ENCODE assay signal across 28 mouse cellular contexts in genomic region chr4:139661897-139662296, GRCm38 (mm10). TPM values are rescaled to one million over a fixed set of nuclear protein-coding genes. Genes with fewer than 3 reads are reported as not detected.
"Had no signal": no experiment of that assay in that cellular context is flagged by ENCODE, and none has a peak within 500 bp of the region (broad histone marks: within the 10 kb centered on the region; RNA-seq: fewer than 3 reads in every experiment).

No protein-coding gene starts in this region.

- H3K4me2 ChIP-seq: lung, embryonic 15.5 days; midbrain, embryonic 11.5 days; midbrain, embryonic 13.5 days; neural tube, embryonic 13.5 days; neural tube, embryonic 15.5 days had no signal

- H3K27me3 ChIP-seq: lung, embryonic 15.5 days; midbrain, embryonic 13.5 days; neural tube, embryonic 13.5 days; neural tube, embryonic 15.5 days had no signal

- H3K4me1 ChIP-seq: lung, embryonic 15.5 days; megakaryocyte, embryonic 14.5 days; midbrain, embryonic 13.5 days; neural tube, embryonic 13.5 days; neural tube, embryonic 15.5 days had no signal

- H3K9me3 ChIP-seq: lung, embryonic 15.5 days; neural tube, embryonic 15.5 days had no signal

- H3K9ac ChIP-seq: liver, postnatal 0 days; lung, embryonic 15.5 days; midbrain, embryonic 13.5 days; neural tube, embryonic 13.5 days; neural tube, embryonic 15.5 days had no signal

- H3K27ac ChIP-seq: lung, embryonic 15.5 days; macrophage; midbrain, embryonic 13.5 days; neural tube, embryonic 13.5 days; neural tube, embryonic 15.5 days had no signal

- H3K4me3 ChIP-seq: lung, embryonic 15.5 days; megakaryocyte, embryonic 14.5 days; midbrain, embryonic 13.5 days; myocyte; neural tube, embryonic 13.5 days; neural tube, embryonic 15.5 days had no signal

- H3K36me3 ChIP-seq: lung, embryonic 15.5 days; midbrain, embryonic 13.5 days; neural tube, embryonic 13.5 days; neural tube, embryonic 15.5 days had no signal

- ATAC-seq: liver, postnatal 0 days; lung, postnatal 0 days; midbrain, embryonic 13.5 days; midbrain, embryonic 16.5 days had no signal

- DNase-seq: liver, postnatal 0 days; lung, adult 2 months; lung, postnatal 14 days; lung, postnatal 36 days; retina, postnatal 1 day; right cerebral cortex, adult 18-20 months; right cerebral cortex, postnatal 25 days; right cerebral cortex, postnatal 4 days; spleen, adult 18-20 months; thymus, adult 18-20 months; thymus, postnatal 14 days; thymus, postnatal 36 days had no signal

RNA-seq across cellular contexts. Expression of gene Tas1r2, which starts 8.6 kb away (rescaled TPM):
- total RNA-seq: megakaryocyte progenitor cell, adult 5-6 weeks had no signal
- polyA plus RNA-seq: liver, postnatal 0 days; lung, embryonic 15.5 days; lung, postnatal 0 days; macrophage; midbrain, embryonic 11.5 days; midbrain, embryonic 13.5 days; midbrain, embryonic 16.5 days; neural tube, embryonic 11.5 days; neural tube, embryonic 13.5 days; neural tube, embryonic 15.5 days; stomach, embryonic 14.5 days; stomach, embryonic 16.5 days; thymus, postnatal 0 days had no signal

RNA-seq across cellular contexts. Expression of gene Gm21969, which starts 58.9 kb away (rescaled TPM):
- total RNA-seq: megakaryocyte progenitor cell, adult 5-6 weeks had no signal
- polyA plus RNA-seq: lung, adult 2 months; lung, embryonic 15.5 days; lung, postnatal 0 days; macrophage; midbrain, embryonic 11.5 days; midbrain, embryonic 13.5 days; midbrain, embryonic 16.5 days; neural tube, embryonic 11.5 days; neural tube, embryonic 13.5 days; neural tube, embryonic 15.5 days; small intestine, adult 2 months; stomach, embryonic 14.5 days; stomach, embryonic 16.5 days; thymus, postnatal 0 days had no signal
